Mouse (Mus musculus): ENCODE measurements at regions not wholly inside any gene's neighbourhood (a gene's known extent, or its start where the extent isn't known, plus 50 kb on each side); places are given as distances from the start of the nearest gene placed in this dataset.

GRCm38 (mm10) chr14:46017976-46018375 lies 360.0 kb upstream of the Ddhd1 start:
- TF ChIP-seq CTCF (conservative IDR thresholded peaks at IDR 0.05; ENCODE audit: low read length) (no peak), POU5F1 (IDR thresholded peaks at IDR 0.05; ENCODE audit: borderline replicate concordance, low read length) (no peak), NANOG (IDR thresholded peaks at IDR 0.05; ENCODE audit: borderline replicate concordance, low read length) (no peak)

Measured in E14TG2a.4 (cell line).